Mouse (Mus musculus) CD4-positive, CD25-positive, alpha-beta regulatory T cell, adult 4 months (primary cell): ENCODE measurements around the gene Eif2b5. TPM values are rescaled to one million over a fixed set of nuclear protein-coding genes. Genes with fewer than 3 reads are reported as not detected.
"Not testable (repeated sequence)": the region's sequence is repeated elsewhere in the genome, so short reads cannot be mapped to it uniquely, and the experiment has no call there.

ENCODE experiments used
- ATAC-seq: one replicate; pipeline ENCODE4 v1.8.0; 2017
- polyA plus RNA-seq, 2 experiments: library from polyadenylated mRNA; unstranded; fragments of 100-300 nt; shearing (Covaris generic); gene quantifications; one replicate each; pipeline ENCODE4 v1.2.1; 2017

Eif2b5 gene
- 10 to 100 TPM; 12.0 to 16.3 TPM for polyA plus RNA-seq

DNA sequence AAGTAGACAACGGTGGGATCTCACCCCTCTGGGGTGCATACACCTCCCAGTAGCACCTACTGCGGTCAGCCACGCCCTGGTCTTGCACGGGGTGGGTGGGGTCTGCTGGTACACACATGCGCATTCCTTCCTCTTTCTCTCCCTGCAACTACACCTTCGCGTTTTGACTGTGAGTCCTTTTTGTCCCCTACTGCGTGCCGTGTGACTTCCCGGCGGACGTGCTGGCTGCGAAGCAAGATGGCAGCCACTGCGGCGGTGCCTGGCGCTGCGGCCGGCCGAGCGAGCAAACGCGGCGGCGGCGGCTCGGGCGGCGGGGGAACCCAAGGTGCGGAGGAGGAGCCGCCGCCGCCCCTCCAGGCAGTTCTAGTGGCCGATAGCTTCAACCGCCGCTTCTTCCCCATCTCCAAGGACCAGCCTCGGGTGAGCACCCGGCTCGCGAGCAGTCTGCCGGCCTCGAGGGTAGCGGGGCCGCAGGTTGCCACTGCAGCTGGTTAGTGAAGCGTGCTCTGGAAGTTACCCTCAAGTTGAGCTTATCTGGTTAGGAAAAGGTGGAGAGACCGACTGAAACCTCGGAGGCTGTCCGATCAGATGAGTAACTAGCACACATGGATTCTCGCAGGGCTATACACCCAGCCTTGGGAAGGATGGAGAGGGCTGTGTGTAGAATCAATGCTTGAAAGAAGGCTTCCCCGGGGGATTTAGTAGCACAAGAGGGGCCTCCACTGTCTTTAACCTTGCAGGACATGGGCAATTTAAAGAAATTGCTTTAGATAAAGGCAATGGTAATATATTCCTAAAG, at the start of gene Eif2b5:
Gene Eif2b5 (plus strand): TSS at position 141 of the 799 bp plus-strand sequence.
- peak; percentile 89 for ATAC-seq

DNA sequence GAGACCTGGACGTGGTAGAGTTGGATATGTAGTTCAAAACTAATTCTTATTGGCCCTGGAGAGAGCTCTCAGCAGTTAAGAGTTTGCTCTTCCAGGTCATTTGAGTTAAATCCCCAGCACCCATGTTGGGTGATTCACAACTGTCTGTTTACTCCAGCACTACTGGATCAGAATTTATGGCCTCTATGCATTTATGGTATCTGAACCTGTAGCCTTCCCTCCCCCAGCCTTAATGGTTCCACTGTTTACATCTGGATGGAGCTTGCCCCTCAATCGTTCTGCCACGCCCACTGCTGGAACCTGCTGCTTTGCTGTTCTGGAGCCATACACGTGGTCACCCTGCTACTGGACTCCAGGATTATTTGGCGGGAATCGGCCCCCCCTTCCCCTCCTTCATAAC, 46.8 kb upstream of the Eif2b5 start:
- no peak for ATAC-seq

DNA sequence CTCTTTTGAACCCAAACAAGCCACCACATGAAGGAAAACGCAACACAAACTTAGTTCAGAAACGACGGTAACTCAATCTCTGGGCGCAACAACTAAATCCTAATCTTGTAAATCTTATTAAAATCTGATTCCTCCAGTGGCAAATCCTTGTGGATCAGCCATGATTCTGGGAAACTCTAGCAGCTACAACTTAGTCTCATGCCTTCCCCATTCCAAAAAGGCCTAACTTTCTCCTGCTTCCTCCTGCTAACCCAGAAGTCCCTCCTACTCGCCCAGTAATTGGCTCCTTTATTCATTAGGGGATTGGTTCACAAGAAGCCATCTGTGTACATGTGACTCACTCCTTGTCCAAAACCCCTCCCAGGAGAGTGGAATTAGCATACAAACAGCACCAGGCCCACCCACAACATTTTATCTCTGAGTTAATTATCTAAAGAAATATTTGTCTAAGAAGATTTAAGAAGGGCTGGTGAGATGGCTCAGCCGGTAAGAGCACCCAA, 44.4 kb upstream of the Eif2b5 start:
- no peak for ATAC-seq

DNA sequence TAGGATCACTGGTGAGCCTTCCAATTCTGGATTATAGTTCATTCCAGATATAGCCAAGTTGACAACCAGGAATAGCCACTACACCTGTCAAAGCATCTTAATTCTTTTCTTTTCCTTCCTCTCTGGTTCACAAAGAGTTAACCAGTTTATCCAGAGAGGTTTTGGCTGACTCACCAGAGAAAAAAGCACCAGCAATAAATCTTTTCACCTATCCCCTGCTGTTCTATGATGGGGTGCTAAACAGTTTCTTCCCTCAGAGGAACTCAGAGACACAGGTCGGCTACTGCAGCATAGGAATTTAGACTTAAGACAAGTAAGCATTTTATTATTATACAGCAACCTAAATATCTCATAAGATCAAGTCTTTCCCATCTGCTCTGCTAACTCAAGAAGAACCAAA, 42.5 kb upstream of the Eif2b5 start:
- no peak for ATAC-seq

DNA sequence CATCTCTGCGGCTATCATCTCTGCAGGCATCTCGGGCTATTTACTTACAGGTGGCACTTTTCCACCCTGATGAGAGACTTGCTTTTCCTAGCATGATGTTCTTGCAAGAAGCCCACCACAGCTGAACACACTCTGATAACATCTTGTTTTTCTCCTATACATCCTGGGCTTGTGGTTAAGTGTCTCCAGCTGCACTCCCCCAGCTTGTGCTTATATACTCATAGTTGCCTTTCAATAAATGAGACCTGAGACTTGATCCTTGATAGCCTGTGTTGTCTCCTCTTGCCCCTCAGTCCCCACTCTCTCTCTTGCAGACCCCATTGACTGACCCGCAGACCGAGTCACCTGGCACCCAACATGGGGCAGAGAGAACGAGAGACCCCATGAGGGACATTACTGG, 39.9 kb upstream of the Eif2b5 start:
- ATAC-seq = not testable (repeated sequence)

DNA sequence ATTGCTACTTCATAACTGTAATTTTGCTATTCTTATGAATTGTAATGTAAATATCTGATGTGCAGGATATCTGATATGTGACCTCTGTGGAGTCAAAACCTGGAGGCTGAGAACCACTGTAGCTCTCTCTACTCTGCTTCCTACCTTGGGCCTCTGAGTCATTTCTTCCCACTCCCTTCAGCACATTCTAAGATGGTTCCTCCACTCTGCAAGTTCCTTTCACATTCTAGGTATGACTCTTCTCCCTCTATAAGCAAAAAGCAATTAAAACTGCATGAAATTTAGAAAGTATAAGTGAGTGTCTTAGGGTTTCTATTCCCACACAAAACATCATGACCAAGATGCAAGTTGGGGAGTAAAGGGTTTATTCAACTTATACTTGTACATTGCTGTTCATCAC, 33.9 kb upstream of the Eif2b5 start:
- no peak for ATAC-seq

DNA sequence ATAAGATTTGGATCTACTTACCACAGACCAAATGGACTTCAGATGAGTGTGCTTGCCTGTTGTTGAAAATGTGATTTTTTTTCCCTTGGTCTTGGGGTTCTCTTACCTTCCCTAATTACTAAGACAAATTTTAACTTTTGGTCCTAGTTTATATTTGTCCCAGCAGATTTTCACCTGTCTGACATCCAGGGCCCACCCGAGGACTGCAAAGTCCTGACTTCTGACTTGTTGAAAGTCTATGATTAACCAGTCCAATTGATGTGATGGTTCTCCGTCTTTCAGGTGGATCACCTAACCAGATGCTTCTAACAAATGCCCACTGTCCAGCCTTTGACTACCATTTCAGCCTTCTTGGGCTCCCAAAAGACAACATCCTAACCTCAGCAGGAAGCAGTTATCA, 27.6 kb upstream of the Eif2b5 start:
- ATAC-seq = no peak

DNA sequence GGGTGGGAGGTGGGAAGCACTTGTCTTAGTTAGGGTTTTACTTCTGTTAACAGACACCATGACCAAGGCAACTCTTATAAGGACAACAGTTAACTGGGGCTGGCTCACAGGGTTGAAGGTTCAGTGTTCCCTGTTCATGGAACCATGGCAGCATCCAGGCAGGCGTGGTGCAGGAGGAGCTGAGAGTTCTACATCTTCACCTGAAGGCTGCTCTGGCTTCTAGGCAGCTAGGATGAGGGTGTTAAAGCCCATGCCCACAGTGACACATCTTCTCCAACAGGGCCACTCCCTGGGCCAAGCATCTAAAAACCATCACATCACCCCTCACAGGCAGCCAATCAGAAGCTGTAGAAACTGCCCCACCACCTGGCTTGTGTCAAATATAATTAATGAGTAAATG, 26.9 kb upstream of the Eif2b5 start:
- no peak for ATAC-seq

DNA sequence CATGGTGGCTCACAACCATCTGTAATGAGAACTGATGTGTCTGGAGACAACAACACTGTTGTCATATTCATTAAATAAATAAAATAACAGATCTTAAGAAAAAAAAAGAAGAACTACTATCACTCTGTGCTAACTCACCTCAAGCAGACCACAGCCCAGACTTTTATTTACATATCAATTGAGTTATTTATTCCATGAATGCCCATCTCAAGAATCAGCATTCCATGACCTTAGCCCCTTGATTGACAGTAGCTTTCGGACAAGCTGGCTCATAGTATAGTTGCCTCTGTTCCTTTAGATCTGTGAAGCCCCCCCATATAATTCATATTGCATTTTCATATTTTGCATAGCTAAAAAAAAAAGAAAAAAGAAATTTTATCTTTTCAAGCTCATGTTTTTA, 24.9 kb upstream of the Eif2b5 start:
- no peak for ATAC-seq

DNA sequence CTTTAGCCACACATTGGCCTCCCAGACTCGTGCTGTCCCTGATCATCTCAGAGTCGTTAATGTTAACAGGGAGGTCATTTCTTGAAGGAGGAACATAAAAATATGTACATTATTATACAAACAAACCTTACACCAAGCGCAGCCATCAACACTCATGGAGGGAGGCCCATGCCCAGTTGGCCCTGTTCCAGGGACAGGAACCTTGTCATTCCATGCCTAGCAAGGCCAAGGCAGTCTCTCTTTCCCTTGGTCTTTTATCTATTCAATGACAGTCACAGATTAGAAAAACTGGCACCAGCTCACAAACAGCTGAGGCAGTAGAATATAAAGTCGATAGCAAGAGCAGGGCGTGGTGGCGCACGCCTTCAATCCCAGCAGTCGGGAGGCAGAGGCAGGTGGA, 24.4 kb upstream of the Eif2b5 start:
- ATAC-seq = no peak

DNA sequence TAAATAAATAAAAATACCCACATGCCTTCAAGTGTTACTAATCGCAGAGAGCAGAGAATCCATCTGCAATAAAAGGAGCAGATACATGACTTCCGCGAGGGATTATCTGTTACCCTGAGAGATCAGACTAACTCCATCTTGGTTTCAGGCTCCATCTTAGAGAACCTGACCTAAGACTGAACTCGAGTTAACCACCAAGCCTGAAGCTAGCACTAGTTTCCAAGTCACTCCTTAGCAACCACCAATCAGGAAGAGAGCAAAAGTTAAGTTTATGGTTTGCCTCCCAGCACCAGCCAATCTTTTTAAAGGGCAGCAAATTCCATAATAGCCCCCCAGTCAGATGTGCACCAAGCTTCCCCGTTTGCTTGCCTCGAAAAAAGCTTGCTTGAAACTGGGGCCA, 23.8 kb upstream of the Eif2b5 start:
- no peak for ATAC-seq

DNA sequence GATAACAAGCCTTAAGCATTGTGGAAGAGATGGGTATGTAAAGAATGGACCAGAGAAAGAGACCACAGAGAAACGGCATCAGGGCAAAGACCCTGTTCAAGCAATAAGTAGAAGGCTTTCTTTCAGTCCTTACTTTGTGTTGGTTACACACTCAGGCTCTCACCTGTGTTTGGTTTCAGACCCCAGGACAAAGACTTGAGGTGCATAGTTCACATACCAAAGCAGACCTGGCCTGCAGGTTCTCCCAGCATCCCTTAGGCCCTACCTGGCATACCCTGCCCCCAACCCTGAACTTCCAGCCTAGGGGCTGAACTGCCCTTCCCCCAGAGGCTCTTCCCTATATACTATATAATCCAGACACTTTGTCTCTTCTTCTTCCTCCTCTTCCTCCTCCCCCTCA, 23.3 kb upstream of the Eif2b5 start:
- ATAC-seq = no peak

DNA sequence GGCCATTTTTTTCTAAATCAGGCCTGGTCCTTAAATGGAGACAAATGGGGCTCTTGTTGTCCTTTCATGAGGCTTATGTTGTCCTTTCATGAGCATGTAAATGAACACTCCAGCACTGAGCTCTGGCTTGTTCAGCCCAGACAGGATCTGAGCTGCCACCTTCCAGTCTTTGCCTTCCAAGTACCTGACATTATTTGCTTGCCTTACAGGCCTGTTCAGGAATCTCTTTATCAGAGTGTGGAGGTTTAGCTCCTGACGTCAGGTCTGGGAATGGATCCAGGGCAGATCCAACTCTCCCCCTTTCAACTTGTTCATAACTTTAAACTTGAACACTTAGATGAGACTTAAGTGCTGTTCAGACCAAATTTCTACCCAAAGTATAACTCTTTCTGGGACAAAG, 21.8 kb upstream of the Eif2b5 start:
- ATAC-seq = no peak

DNA sequence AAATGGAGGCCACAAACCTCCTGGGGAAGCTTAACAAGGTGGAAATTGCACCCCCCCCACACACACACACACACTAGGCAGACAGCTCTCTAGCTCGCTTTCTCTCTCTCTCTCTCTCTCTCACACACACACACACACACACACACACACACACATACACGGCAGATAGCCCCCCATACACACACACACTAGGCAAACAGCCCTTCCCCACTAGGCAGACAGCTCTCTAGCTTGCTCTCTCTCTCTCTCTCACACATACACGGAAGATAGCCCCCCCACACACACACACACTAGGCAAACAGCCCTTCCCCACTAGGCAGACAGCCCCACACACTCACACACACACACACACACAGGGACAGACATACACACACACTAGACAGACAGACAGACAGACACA, 21.3 kb upstream of the Eif2b5 start:
- ATAC-seq = no peak

DNA sequence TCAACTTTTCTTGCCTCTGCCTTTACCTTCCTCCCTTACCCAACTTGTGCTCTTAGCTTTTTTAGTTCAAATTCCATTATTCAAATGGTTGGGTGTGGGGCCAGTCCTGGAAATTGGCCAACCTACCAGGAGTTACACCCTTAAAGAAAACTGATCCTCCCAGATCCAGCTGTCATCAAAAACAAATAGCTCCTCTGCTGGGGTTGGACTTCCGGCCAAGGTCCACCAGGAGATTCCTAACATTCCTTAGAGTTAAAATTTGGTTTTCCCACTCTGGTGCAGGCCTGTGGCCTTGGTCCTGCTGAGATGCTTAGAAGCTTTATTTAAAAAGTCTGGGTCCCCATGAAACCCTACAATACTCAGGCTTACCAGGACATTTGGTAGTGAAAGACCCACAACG, 20.1 kb upstream of the Eif2b5 start:
- ATAC-seq = no peak

DNA sequence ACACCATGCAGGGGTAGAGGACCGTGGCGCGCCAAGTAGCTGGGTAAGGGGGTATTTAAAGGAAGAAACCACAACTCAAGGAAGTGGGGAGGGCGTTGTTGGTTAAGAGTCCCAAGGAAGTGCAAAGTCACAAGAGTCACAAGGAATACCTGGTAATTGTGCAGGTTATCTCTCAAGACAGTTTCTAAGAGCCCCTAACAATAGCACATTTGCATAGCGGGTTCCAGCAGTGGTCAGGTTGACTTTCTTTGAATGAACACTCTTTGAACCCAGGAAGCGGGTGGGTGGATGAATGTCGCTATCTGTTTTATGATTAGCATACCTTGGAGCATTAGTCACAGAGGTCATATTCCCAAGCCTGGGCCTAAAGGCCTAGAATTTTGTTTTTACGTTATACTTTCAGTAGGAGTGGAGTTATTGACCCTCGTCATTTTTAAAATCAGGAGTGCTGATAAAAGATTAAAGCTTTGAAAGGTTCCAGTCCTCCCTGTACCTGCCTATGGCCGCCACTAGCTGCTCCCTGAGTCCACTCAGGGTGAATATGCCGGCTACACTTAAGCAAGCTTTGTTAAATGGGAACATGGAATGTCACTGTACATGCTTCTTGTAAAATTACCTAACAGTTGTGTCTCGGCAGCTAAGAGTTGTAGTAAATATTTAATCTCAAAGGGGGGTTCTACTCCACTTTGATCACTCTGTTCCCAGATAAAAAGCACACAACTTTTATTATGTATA, 19.4 kb upstream of the Eif2b5 start:
- not testable (repeated sequence) for ATAC-seq

DNA sequence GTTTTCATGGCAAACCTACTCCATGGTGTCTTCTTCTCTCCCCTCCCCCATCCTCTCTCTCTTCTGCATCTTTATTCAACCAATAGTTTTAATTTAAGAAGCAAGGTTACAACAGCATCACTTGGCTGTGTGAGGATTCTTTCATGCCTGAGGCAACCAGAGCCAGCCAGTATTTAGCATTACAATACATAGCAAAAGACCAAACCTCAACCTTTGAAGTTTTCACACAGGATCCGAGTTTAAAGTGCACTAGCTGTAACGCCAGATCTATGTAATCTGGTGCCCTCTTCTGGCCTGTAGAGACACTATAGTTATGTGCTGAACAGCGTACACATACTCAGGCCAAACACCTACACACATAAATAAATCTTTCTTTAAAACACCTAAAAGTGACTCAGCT, 18.5 kb upstream of the Eif2b5 start:
- ATAC-seq = peak; percentile 57

DNA sequence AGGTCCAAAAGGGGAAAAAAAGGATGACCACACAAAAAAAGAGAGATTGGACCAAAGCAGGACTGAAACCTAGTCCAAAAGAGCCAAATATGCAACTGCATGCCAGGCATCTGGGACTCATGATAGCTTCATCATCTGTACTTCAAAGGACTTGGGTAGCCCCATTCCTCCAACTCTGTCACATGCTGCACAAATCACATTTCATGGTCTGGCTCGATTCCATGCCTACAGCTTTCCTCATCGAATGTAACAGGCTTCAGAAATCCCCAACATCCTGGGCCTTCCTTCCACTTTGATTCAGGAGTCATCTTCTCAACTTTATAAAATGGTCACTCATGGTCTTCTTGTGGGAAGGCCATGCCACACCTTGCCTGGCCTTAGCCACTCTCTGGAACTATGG, 16.9 kb upstream of the Eif2b5 start:
- ATAC-seq = no peak

DNA sequence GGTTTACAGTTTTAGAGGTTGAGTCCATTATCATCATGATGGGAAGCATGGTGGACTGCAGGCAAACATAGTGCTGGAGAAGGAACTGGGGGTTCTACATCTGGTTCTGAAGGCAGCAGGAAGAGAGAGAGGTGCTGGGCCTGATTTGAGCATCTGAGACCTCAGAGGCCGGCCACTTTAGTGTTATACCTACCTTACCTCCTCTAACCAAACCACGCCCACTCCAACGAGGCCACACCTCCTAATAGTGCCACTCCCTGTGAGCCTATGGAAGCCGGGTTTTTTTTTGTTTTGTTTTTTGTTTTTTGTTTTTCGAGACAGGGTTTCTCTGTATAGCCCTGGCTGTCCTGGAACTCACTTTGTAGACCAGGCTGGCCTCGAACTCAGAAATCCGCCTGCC, 14.9 kb upstream of the Eif2b5 start:
- ATAC-seq = not testable (repeated sequence)

DNA sequence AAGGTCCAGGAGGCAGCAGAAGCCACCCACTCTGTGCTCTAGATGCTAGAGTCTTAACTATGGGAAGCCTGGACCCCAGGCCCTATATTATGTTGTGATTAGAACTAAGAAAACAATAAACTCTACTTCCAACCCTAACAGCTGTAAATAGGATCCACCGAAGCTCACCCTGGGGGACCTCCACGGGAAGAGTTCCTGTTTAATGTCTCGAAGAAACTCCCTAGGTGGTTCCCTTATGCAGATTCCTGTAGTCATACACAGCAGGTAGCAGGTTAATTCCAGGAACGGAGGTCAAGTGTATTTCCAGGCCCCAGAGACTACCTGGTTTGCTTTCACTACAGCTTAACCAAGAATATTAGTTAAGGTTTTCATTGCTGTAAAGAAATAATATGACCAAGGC, 13.6 kb upstream of the Eif2b5 start:
- ATAC-seq = no peak

DNA sequence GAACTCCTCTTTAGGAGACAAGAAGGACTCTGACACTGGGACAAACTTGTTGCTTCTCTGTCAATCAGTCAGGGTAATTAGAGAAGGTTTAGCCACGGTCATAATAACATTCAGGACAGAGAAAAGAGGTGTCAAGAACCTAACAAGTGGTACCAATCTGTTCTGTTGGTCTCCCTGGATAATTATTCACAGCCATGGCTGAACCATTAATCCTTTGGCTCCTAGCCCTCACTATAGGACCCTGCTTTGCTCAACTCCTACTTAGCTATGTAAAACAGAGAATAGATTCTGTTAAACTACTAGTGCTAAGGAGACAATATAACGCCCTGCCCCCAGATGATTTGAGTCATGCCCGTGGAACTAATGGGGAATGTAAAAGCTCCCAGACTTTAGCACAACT, 12.6 kb upstream of the Eif2b5 start:
- no peak for ATAC-seq

DNA sequence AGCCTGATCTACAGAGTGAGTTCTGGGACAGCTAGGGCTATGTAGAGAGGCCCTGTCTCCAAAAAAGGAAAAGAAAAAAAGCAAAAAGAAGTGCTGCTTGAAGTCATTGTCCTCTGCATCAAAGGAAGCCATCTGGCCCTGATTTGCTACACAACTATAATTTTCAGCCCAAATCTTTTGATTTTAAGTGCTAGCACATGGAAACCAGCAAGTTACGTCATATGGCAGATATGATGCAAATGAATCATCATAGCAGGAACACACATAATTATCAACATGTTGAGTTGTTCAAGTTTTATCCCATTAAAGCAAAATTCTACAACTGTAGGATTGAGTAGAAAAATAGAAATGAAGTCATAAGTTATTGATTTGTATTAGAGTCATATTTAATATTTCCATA, 10.5 kb upstream of the Eif2b5 start:
- no peak for ATAC-seq

DNA sequence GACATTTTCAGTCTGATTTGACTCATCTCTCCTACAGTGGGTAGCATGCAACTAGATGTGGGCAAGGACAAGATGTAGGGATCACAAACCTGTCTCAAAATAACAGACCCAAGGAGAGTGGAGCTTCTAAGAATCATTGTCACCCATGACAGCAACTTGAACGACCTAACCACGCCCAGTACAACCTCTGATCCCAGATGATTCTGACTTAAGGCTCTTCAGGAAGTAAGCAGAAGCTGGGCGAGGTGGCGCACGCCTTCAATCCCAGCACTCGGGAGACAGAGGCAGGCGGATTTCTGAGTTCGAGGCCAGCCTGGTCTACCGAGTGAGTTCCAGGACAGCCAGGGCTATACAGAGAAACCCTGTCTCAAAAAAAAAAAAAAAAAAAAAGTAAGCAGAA, 9.9 kb upstream of the Eif2b5 start:
- ATAC-seq = not testable (repeated sequence)

DNA sequence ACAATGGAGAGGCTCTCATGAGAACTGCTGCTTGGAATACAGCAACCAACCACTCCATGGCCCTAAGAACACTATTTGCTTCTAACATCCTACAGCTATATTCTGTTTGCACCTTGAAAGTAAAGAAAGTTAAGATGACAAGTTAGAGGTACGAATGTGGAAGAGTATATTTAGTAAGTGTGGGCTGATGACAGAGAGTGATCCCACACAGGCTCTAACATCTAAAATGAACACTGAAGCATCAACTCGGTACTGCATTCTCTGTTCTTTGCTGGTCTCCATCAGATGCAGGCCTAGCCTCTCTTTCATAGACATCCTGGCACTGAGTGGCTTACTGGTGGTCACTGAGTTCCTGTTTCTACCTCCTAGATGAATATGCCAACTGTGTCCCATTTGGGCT, 9.4 kb upstream of the Eif2b5 start:
- no peak for ATAC-seq
